Mouse (Mus musculus): ENCODE data around the gene Ephx4. TPM values are rescaled to one million over a fixed set of nuclear protein-coding genes. Genes with fewer than 3 reads are reported as not detected.

Ephx4 gene
- polyA plus RNA-seq, 1 experiment from 2014 or later = 1.2 TPM

DNA sequence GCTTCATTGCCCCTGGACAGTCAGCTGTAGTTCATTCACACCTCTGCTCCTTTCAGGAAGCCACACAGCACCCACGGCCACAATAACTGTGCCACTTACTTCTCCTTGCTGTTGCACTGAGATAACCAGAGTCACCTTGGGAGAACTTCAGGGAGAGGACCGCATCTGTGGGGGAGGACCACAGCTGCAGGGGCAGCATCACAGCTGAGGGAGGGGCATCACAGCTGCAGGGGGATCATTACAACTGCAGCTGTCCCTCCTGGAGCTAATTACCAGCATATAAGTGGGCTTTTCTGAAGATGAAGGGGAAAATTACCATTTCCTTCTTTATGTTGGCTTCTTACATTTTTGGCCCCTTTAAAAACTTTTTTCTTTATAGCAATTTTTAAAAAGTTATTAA, 8.1 kb upstream of the Ephx4 start:
- no peaks in the 10 kb centered on the region for H3K9me3 ChIP-seq
- peaks cover 3% of the 10 kb centered on the region; the same call in 1 of the 2 replicates for H3K36me3 ChIP-seq
- ATAC-seq (ENCODE audit: insufficient number of reproducible peaks, insufficient read depth, low FRiP score, low TSS enrichment, low read depth) = no peak
- no peak overlapping the region for H3K27ac ChIP-seq
- no peak overlapping the region for H3K4me3 ChIP-seq
- H3K4me1 ChIP-seq = no peaks in the 10 kb centered on the region
- WGBS = 30% methylated on average over 2 of the region's 2 CpGs
- no peaks in the 10 kb centered on the region for H3K27me3 ChIP-seq
- no peak overlapping the region for H3K4me2 ChIP-seq
- no peak overlapping the region for H3K9ac ChIP-seq

DNA sequence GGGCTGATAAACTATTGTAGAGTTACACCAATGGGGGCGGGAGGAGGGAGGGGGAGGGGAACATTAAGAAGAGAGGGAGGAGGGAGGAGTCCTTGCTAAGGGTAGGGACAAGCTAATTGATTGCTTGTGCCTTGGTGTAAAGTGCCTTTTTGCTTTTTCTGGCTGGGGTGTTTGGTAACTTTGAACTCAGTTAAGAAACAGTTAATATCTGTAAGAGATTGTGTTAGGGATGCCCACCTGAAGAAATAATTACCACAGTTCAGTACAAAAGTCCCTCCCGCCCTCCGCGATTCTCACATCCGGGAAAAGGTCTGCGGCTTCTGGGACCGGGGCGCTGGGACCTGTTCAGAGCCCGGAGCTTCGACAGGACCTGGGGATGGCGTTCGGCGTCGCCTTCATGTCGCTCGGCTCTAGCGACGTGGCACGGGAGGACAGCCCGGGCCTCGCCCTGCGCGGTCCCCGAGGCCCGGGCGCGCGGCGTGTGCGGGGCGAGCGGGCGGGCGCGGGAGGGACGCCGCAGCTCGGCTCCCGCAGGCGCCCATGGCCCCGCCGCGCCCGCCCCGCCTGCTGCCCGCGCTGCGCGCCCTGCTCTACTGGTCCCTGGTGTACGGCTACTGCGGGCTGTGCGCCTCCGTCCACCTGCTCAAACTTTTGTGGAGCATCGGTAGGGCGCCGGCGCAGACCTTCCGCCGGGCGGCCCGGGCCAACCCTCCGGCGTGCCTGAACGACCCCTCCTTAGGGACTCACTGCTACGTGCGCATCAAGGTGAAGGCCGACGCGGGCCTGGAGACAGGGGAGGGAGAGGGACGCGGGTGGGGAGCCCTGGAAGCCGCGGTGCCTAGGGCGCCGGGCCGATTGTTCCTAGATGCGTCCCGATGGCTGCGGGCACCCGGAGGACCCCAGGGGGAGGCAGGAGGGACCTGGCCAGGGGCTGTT, 743 bp downstream of the Ephx4 start:
- Histone ChIP-seq H3K27me3 (peaks cover 45% of the 10 kb centered on the region), H3K4me3 (peak overlapping the region; percentile 64), H3K9me3 (no peaks in the 10 kb centered on the region), H3K36me3 (no peaks in the 10 kb centered on the region), H3K27ac (no peak overlapping the region), H3K9ac (peak overlapping the region; percentile 75), H3K4me1 (peaks cover 11% of the 10 kb centered on the region), H3K4me2 (peak overlapping the region; percentile 94)
- ATAC-seq (ENCODE audit: insufficient number of reproducible peaks, insufficient read depth, low FRiP score, low TSS enrichment, low read depth) = peak; percentile 67; the same call in 1 of the 2 replicates
- under 1% methylated on average over 79 of the region's 80 CpGs for WGBS

- ATAC-seq (ENCODE audit: insufficient number of reproducible peaks, insufficient read depth, low FRiP score, low TSS enrichment, low read depth) = no peak
Observed at GRCm38 (mm10) chr5:107403947-107404684, 1.6 kb downstream of the Ephx4 start.

DNA sequence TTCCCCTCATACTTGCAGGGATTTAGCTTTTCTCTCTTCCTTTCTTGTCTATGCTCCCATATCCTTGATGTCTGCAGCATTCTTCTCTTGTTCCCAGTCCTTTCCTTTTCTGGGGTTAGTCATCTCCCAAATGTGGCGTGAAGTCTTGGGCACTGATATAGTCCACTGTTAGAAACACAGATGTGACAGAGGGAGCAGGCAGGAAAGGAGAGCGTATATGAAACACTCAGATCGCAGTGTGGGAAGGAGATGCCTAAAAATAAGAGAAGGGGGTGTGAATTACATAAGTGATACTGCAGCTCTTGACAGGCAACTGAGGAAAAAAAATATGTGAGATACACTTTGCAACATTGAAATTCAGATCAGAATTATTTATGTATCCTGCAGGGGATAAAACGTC, 2.8 kb downstream of the Ephx4 start:
- Histone ChIP-seq H3K36me3 (no peaks in the 10 kb centered on the region), H3K9ac (no peak overlapping the region), H3K4me1 (peaks cover 11% of the 10 kb centered on the region), H3K27me3 (peaks cover 45% of the 10 kb centered on the region), H3K9me3 (no peaks in the 10 kb centered on the region), H3K4me3 (no peak overlapping the region), H3K4me2 (no peak overlapping the region), H3K27ac (no peak overlapping the region)
- WGBS = 86% methylated on average over 4 of the region's 4 CpGs
- ATAC-seq (ENCODE audit: insufficient number of reproducible peaks, insufficient read depth, low FRiP score, low TSS enrichment, low read depth) = no peak

More at GRCm38 (mm10) chr5:107403947-107404684, 1.6 kb downstream of the Ephx4 start:
- Histone ChIP-seq H3K27ac (no peak overlapping the region), H3K36me3 (no peaks in the 10 kb centered on the region), H3K4me3 (peak overlapping the region; percentile 64), H3K9me3 (no peaks in the 10 kb centered on the region), H3K4me1 (peaks cover 11% of the 10 kb centered on the region), H3K9ac (peak overlapping the region; percentile 75), H3K4me2 (peak overlapping the region; percentile 94), H3K27me3 (peaks cover 45% of the 10 kb centered on the region)
- 28% methylated on average over 12 of the region's 12 CpGs for WGBS

DNA sequence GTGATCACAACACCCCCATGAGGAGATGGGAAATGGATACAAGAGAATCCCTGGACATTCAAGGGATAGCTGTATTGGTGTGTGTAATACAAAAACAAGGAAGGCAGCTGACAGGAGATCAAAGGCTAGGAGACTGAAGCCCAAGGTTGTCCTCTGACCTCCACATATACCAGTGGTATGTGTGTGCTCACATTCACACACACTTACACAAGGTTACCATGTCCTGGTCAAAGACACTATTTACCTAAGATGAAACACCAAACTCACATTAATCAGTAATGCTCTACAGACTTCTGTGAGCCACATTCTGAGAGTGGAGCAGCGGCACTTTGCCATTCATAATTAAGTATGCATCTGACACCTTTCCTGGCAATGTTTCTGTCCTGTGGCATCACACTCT, 7.8 kb downstream of the Ephx4 start:
- H3K27me3 ChIP-seq = peaks cover 10% of the 10 kb centered on the region
- no peaks in the 10 kb centered on the region for H3K36me3 ChIP-seq
- H3K27ac ChIP-seq = no peak overlapping the region
- H3K4me2 ChIP-seq = no peak overlapping the region
- no peak overlapping the region for H3K4me3 ChIP-seq
- no peak overlapping the region for H3K9ac ChIP-seq
- WGBS = 86% methylated on average over 1 of the region's 1 CpGs
- H3K4me1 ChIP-seq = peaks cover 5% of the 10 kb centered on the region; the same call in 1 of the 2 replicates
- no peak for ATAC-seq (ENCODE audit: insufficient number of reproducible peaks, insufficient read depth, low FRiP score, low TSS enrichment, low read depth)
- no peaks in the 10 kb centered on the region for H3K9me3 ChIP-seq

DNA sequence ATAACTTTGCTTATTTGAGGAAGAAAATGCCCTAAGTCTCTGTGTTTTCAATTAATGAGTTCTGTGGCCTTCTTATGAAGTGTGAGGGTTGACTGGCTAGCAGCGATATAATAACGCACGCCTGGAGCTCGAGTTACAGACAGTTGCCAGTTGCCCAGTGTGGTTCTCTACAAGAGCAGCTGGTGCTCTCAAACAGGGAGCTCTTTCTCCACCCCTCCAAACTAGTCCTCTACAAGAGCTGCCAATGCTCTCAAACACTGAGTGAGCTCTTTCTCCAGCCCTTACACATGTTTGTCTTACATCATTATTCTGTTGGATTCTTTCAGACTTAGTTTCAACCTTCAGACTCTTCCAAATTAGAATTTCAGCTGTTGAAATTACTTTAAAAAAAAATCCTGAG, 8.8 kb downstream of the Ephx4 start:
- WGBS = 23% methylated on average over 4 of the region's 4 CpGs
- H3K4me1 ChIP-seq = peaks cover 5% of the 10 kb centered on the region; the same call in 1 of the 2 replicates
- H3K4me3 ChIP-seq = no peak overlapping the region
- no peaks in the 10 kb centered on the region for H3K9me3 ChIP-seq
- H3K27me3 ChIP-seq = peaks cover 5% of the 10 kb centered on the region; the same call in 1 of the 2 replicates
- no peaks in the 10 kb centered on the region for H3K36me3 ChIP-seq
- H3K4me2 ChIP-seq = no peak overlapping the region
- no peak for ATAC-seq (ENCODE audit: insufficient number of reproducible peaks, insufficient read depth, low FRiP score, low TSS enrichment, low read depth)
- no peak overlapping the region for H3K9ac ChIP-seq
- H3K27ac ChIP-seq = no peak overlapping the region

- 85% methylated on average over 2 of the region's 2 CpGs for WGBS
- H3K9ac ChIP-seq = no peak overlapping the region
- ATAC-seq (ENCODE audit: insufficient number of reproducible peaks, insufficient read depth, low FRiP score, low TSS enrichment, low read depth) = no peak
- H3K4me1 ChIP-seq = peaks cover 5% of the 10 kb centered on the region; the same call in 1 of the 2 replicates
- H3K4me2 ChIP-seq = no peak overlapping the region
- H3K9me3 ChIP-seq = no peaks in the 10 kb centered on the region
- H3K36me3 ChIP-seq = no peaks in the 10 kb centered on the region
- H3K27ac ChIP-seq = no peak overlapping the region
- H3K27me3 ChIP-seq = no peaks in the 10 kb centered on the region
- no peak overlapping the region for H3K4me3 ChIP-seq
Observed at GRCm38 (mm10) chr5:107412285-107412684, 9.7 kb downstream of the Ephx4 start.

DNA sequence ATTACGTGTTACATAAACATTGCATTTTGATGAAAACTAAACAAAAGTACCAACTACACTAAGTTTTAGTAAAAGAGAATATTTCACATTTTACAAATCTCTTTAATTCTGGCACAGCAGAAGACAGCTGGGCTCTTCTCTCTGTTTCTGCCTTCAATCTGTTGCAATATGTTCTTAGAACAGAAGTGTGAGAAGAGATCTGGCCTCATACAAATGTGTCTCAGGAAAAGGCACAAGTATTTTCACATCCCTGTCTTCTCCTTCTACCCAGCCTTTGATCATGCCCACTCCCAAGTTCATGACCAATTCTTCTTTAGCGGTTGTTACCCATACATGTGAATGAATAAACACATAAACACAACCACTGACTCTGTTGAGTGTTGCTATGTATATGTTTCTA, 12.6 kb downstream of the Ephx4 start:
- no peak overlapping the region for H3K4me3 ChIP-seq
- 78% methylated on average over 2 of the region's 2 CpGs for WGBS
- H3K9ac ChIP-seq = no peak overlapping the region
- H3K4me2 ChIP-seq = no peak overlapping the region
- no peak for ATAC-seq (ENCODE audit: insufficient number of reproducible peaks, insufficient read depth, low FRiP score, low TSS enrichment, low read depth)
- H3K36me3 ChIP-seq = no peaks in the 10 kb centered on the region
- peaks cover 5% of the 10 kb centered on the region; the same call in 1 of the 2 replicates for H3K4me1 ChIP-seq
- H3K27me3 ChIP-seq = no peaks in the 10 kb centered on the region
- H3K9me3 ChIP-seq = no peaks in the 10 kb centered on the region
- no peak overlapping the region for H3K27ac ChIP-seq

DNA sequence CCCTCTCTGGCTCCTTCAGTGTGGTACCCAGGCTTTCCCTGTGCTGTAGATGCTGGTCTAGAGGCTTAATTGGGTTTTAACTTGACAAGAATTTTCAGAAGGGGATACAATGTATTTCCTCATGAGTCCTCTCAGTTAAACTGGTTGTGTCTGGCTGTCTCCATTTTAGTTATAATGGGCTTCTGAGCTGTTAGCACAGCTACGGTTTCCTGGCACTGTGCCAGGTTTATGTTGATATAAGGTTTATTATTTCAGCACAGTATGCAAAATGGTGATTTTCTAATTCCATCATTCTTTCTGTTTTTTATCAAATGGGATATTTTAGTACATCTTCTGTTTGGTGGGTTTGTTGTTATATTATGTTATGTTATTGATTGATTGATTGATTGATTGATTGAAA, 19.1 kb downstream of the Ephx4 start:
- no peaks in the 10 kb centered on the region for H3K36me3 ChIP-seq
- no peak overlapping the region for H3K9ac ChIP-seq
- H3K4me3 ChIP-seq = no peak overlapping the region
- no peaks in the 10 kb centered on the region for H3K27me3 ChIP-seq
- no peak overlapping the region for H3K27ac ChIP-seq
- H3K4me1 ChIP-seq = no peaks in the 10 kb centered on the region
- WGBS = 31% methylated on average over 1 of the region's 1 CpGs
- ATAC-seq (ENCODE audit: insufficient number of reproducible peaks, insufficient read depth, low FRiP score, low TSS enrichment, low read depth) = no peak
- no peaks in the 10 kb centered on the region for H3K9me3 ChIP-seq
- no peak overlapping the region for H3K4me2 ChIP-seq

DNA sequence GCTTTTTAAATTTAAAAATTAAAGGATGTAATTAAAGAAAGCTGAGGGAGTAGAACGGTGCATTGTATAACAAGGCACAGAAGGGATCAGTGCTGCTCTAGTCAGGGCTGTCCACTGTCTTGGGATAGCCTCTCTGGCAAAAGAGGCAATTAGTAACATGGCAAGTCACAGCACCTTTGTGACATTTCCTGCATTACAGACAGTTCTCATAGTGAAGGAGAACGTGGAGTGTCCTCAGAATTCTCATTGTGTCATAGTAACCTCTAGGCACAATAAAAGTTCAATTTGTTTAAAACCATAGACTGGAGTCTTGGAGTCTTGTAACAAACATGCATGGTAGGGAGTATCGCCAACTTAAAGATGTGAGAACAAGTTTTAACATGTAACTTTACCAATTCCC, 28.7 kb downstream of the Ephx4 start, which contains the start of gene Lpcat2b:
Gene Lpcat2b (plus strand): TSS at position 301 of the 400 bp plus-strand sequence.
- Histone ChIP-seq H3K9me3 (no peaks in the 10 kb centered on the region), H3K9ac (no peak within 1 kb of the TSS), H3K4me3 (no peak within 1 kb of the TSS), H3K36me3 (no peaks in the 10 kb centered on the region), H3K27me3 (peaks cover 3% of the 10 kb centered on the region; the same call in 1 of the 2 replicates), H3K4me1 (no peaks in the 10 kb centered on the region), H3K27ac (no peak within 1 kb of the TSS), H3K4me2 (no peak within 1 kb of the TSS)
- no peak for ATAC-seq (ENCODE audit: insufficient number of reproducible peaks, insufficient read depth, low FRiP score, low TSS enrichment, low read depth)
- WGBS = 75% methylated on average over 3 of the region's 3 CpGs

DNA sequence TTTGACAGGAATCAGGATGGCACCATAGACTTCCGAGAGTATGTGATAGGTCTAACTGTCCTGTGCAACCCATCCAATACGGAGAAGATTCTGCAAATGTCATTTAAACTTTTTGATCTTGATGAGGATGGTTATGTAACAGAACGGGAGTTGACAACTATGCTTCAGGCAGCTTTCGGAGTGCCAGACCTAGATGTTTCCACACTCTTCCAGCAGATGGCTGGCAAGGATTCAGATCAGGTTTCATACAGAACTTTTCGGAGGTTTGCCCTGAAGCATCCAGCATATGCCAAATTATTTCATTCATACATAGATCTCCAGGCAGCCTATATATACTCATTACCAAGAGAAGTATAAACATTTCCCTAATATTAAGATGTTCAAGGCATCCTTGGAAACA, 31.5 kb downstream of the Ephx4 start:
- 58% methylated on average over 5 of the region's 5 CpGs for WGBS
- no peak for ATAC-seq (ENCODE audit: insufficient number of reproducible peaks, insufficient read depth, low FRiP score, low TSS enrichment, low read depth)
- no peak overlapping the region for H3K9ac ChIP-seq
- no peaks in the 10 kb centered on the region for H3K9me3 ChIP-seq
- H3K36me3 ChIP-seq = no peaks in the 10 kb centered on the region
- H3K4me3 ChIP-seq = no peak overlapping the region
- H3K4me2 ChIP-seq = no peak overlapping the region
- peaks cover 3% of the 10 kb centered on the region; the same call in 1 of the 2 replicates for H3K27me3 ChIP-seq
- H3K27ac ChIP-seq = no peak overlapping the region
- peaks cover 7% of the 10 kb centered on the region for H3K4me1 ChIP-seq
